Mouse (Mus musculus) lung, postnatal 10 days (tissue): ENCODE measurements at regions not wholly inside any gene's neighbourhood (a gene's known extent, or its start where the extent isn't known, plus 50 kb on each side); places are given as distances from the start of the nearest gene placed in this dataset.

ENCODE experiments used
- DNase-seq: peaks from one replicate; pipeline ENCODE4 v3.0.0; 2021

DNA sequence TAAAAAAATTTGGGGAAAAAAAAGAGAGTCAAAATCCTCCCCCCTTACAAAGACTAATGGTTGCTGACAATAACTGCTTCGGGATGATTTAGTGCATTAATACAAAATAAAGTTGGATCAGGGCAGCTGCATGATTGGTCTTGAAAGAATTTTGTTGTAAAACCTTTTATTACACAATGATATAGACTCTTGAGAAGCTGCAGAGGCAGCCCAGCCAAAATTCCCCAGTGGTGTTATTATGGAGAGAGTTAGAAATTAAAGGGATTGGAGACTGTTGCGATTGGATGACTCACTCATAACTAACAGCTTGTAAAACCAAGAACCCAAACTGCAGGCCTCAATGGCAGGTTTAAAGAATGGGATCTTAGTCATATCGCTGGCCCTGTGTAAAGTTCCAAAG is 181.4 kb upstream of the Igfbp7 start:
- no peak for DNase-seq

- DNase-seq = no peak
Measured at GRCm38 (mm10) chr5:77581702-77582101, 173.9 kb upstream of the Igfbp7 start.

GRCm38 (mm10) chr5:77581106-77581638 is 173.3 kb upstream of the Igfbp7 start:
- peak; percentile 66 for DNase-seq

- peak; percentile 23 for DNase-seq
Measured at GRCm38 (mm10) chr5:77579826-77580745, 172.2 kb upstream of the Igfbp7 start.

GRCm38 (mm10) chr5:77576881-77577280 is 169.0 kb upstream of the Igfbp7 start:
- DNase-seq = no peak

DNA sequence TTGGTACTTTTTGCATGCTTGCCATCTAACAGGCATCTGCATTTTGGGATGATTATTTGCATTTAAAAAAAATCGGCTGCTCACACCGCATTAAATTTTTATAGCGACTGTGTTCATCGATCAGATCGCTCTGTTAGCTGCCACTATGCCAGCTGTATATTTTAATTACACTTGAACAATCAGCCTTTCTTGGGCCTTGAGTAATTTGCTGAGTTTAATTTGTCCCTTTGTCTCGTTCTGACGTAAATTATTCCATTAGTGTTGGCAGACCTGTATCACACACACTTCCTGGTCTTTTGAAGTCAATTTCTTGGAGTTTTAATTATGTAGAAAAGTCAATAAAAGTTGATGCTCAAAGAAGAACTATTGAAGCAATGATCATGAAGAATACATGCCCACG is 167.9 kb upstream of the Igfbp7 start:
- no peak for DNase-seq

DNA sequence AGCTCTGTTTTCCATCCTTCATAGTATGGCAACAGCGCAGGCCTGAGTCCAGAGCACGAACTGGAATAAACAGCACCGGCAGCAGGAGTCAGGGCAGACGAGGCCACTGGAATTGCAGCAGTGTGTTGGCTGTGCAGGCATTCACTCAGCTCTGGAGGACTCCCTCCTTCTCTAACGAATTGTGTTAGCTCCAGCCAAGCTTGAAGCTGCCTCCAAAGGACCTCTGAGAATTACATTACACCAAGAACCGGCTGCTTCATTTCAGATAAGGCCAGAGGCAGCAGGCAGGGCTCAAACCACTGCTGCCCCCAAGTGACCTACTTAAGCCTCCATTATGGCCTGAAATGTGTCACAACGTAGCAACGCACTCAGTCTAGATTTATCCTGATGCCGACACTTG is 162.5 kb upstream of the Igfbp7 start:
- peak; percentile 36 for DNase-seq

GRCm38 (mm10) chr5:77568121-77568520 is 160.3 kb upstream of the Igfbp7 start:
- peak; percentile 39 for DNase-seq

DNA sequence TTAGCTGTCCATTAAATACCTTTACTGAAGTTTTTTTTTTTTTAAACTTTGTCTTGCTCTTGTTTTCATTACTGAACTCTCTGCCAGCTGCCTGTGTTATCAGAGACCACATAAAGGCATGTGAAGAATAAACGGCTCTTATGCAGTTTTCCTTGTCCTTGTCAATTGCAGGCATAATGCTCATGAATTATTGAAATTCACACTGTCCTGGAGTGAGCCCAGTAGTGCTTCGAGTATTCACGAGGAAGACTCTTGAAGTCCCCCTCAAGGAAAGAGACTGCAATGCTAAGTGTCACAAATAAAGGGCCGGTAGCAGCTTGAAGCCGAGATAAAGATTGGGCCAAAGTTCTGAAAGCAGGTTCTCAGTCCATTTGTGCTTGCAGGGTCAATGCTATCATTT is 144.7 kb upstream of the Igfbp7 start:
- DNase-seq = peak; percentile 13

GRCm38 (mm10) chr5:77552081-77552480 is 144.2 kb upstream of the Igfbp7 start:
- DNase-seq = no peak

DNA sequence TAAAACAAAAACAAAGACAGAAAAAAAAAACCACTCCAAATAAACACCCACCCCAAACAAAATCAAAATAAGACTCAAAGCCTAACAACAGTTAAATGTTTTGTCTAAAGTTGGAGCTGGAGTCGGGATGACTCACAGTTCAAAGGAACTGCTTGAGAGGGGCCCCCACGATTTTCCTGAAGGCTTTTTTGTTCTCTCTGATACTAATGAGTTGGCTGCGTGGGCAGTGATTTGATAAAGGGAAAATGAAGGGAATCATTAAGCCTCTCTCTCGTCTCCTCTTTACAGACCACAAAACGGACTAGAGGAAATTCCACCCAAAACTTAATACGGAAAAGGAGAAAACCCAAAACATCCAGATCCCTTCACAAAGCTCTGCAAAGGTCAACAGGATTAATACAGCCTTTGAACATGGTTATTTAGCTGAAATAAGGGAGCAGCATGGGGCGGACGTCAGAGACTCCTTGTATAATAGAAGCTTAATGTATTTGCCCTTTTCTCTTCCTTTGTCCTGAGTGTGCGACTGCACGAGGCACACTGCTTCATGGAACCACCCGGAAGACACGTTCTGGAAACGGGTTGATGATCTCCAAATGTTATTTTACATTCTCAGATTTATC is 138.3 kb upstream of the Igfbp7 start:
- DNase-seq = no peak

- no peak for DNase-seq
Measured at GRCm38 (mm10) chr5:77532261-77533015, 124.6 kb upstream of the Igfbp7 start.

- DNase-seq = no peak
Measured at GRCm38 (mm10) chr5:77530376-77530775, 122.5 kb upstream of the Igfbp7 start.

GRCm38 (mm10) chr5:77517252-77517651 is 109.4 kb upstream of the Igfbp7 start:
- no peak for DNase-seq

DNA sequence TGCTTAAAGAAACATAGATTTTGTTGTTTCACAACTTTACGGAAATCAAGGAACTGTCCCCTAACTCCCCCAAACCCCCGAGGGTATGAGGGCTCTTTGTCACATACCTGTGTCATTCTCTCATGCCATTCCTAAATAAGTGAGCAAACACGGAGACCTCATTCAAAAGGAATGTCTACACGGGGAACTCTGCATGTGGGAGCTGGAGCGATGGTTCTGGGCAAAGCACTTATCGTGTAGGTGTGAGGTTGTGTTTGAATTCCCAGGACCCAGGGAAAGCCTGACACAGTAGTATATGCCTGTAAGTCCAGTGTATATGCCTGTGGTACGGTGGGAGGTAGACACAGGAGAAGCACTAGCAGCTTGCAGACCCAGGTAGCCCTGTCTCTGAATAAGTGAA is 107.6 kb upstream of the Igfbp7 start:
- no peak for DNase-seq

DNA sequence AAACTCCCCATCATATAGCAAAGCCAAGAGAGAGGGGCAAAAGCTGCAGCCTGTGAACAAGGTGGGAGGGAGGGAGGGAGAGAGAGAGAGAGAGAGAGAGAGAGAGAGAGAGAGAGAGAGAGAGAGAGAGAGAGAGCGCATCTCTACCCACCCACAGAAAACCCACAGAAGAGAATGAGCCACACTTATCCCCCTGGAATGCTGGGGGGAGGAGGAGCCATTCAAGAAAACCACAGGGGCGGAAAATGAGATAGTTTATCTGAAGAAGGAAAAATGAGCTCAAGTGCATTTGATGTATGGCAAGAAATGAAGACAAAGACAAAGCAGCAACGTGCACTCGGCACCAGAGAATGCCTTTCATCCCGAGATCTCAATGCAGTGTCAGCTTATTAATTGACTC is 94.8 kb upstream of the Igfbp7 start:
- DNase-seq = no peak

DNA sequence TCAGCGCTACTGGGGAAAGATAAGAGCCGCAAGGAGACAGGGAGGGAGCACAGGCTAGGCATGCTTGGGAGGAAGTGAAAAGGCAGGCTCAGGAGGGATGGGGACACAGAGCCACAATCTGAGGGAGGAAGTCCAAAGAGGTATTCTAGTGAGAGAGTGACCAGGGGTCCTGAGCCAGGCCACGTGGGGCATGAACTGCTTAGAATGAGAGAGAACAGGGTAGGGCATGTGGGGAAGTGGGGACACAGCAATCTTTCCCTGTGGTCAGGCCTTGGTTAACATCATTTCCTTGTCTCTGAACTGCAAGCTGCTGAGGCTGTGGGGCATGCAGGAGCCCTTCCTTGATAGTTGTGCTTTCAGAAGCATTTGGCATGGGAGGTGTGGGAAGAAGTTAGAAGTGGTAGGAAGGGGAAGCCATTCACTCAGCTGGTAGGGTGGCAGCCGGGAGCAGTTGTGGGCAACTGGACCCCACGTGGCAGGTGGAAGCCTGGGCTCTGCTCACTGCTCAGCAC is 92.2 kb upstream of the Igfbp7 start:
- no peak for DNase-seq

- DNase-seq = no peak
Measured at GRCm38 (mm10) chr5:77494601-77495000, 86.8 kb upstream of the Igfbp7 start.

- no peak for DNase-seq
Measured at GRCm38 (mm10) chr5:77488969-77489368, 81.1 kb upstream of the Igfbp7 start.

GRCm38 (mm10) chr5:77487837-77488827 is 80.3 kb upstream of the Igfbp7 start:
- DNase-seq = no peak

GRCm38 (mm10) chr5:77483053-77483717 is 75.3 kb upstream of the Igfbp7 start:
- DNase-seq = no peak
